Mouse (Mus musculus) megakaryocyte, embryonic 14.5 days (primary cell): ENCODE measurements around the gene Rack1.

Experiments
- FLI1 ChIP-seq: IDR thresholded peaks from 2 replicates; pipeline ENCODE4 v1.6.1; 2012; ENCODE audit warnings: low read length, inconsistent platforms, mixed read lengths
- GATA1 ChIP-seq: IDR thresholded peaks from 3 replicates; pipeline ENCODE4 v1.6.1; 2012; ENCODE audit warnings: mixed read lengths, low read length, inconsistent platforms, borderline replicate concordance

GRCm38 (mm10) chr11:48817794-48818193, 17.7 kb downstream of the Rack1 start:
- TF ChIP-seq GATA1, result no peak
- no peak for TF ChIP-seq FLI1
